Mouse (Mus musculus) CH12.LX (cell line): ENCODE data around the gene Rps6ka5. TPM values are rescaled to one million over a fixed set of nuclear protein-coding genes. Genes with fewer than 3 reads are reported as not detected.

Experiments
- DNase-seq: peaks from one replicate; pipeline ENCODE4 v3.0.0-alpha.2; 2013; ENCODE audit errors: extremely low read depth
- H3K27ac ChIP-seq: 2 replicates; pipeline ENCODE4 v1.5.1; 2012; ENCODE audit warnings: low read depth, mild to moderate bottlenecking, control low read depth, moderate library complexity; ENCODE audit not compliant: insufficient read depth
- H3K27me3 ChIP-seq: replicated peaks from 2 replicates; pipeline ENCODE3; 2012; ENCODE audit warnings: inconsistent platforms
- H3K36me3 ChIP-seq, 2 experiments: replicated peaks in 1 of 2; 2 replicates each; pipeline versions ENCODE3 to v1.6.1; 2012; ENCODE audit warnings: inconsistent platforms in 1 of 2, low read length in 1 of 2, mild to moderate bottlenecking in 1 of 2, mixed read lengths in 1 of 2, moderate library complexity in 1 of 2; ENCODE audit not compliant: control insufficient read depth in 1 of 2, insufficient read depth in 1 of 2
- H3K4me1 ChIP-seq, 2 experiments: 2 replicates each; pipeline ENCODE4 v1.6.1; 2012; ENCODE audit warnings: inconsistent platforms in 1 of 2, moderate library complexity in 1 of 2; ENCODE audit not compliant: insufficient read depth in 2 of 2, control insufficient read depth in 1 of 2
- H3K4me2 ChIP-seq: 2 replicates; pipeline ENCODE4 v1.6.1; 2012; ENCODE audit warnings: low read depth, mild to moderate bottlenecking, control low read depth; ENCODE audit not compliant: poor library complexity, insufficient read depth, severe bottlenecking
- H3K4me3 ChIP-seq, 3 experiments: fragments of 150-350 bp in 1 of 3; sonication (generic) in 1 of 3; replicated peaks in 1 of 3; 2 replicates each; pipeline versions ENCODE3 to v1.5.1; 2011 to 2012; ENCODE audit warnings: low read depth in 2 of 3, low read length in 2 of 3, mild to moderate bottlenecking in 2 of 3, moderate library complexity in 2 of 3, control low read depth in 1 of 3, improper control_type of control experiment in 1 of 3, inconsistent platforms in 1 of 3, mixed read lengths in 1 of 3; ENCODE audit not compliant: poor library complexity in 1 of 3
- H3K79me2 ChIP-seq: replicated peaks from 2 replicates; pipeline ENCODE4 v1.6.1; 2012; ENCODE audit warnings: mild to moderate bottlenecking, moderate library complexity; ENCODE audit not compliant: control insufficient read depth, poor library complexity, insufficient read depth, severe bottlenecking; ENCODE audit errors: extremely low read depth
- H3K9ac ChIP-seq: 2 replicates; pipeline ENCODE4 v1.6.1; 2012; ENCODE audit warnings: low read depth, mild to moderate bottlenecking, control low read depth, moderate library complexity; ENCODE audit not compliant: insufficient read depth
- H3K9me3 ChIP-seq: replicated peaks from 2 replicates; pipeline ENCODE3; 2012; ENCODE audit warnings: low read length, inconsistent platforms, mixed read lengths
- BHLHE40 ChIP-seq: IDR thresholded peaks from 2 replicates; pipeline ENCODE4 v1.6.1; 2011; ENCODE audit warnings: mild to moderate bottlenecking, low read depth, low read length, improper control_type of control experiment
- CHD1 ChIP-seq: IDR thresholded peaks from 2 replicates; pipeline ENCODE4 v1.6.1; 2012; ENCODE audit warnings: low read depth, low read length, improper control_type of control experiment, inconsistent platforms
- CHD2 ChIP-seq: IDR thresholded peaks from 2 replicates; pipeline ENCODE4 v1.6.1; 2011; ENCODE audit warnings: low read length, improper control_type of control experiment
- CTCF ChIP-seq, 2 experiments: IDR thresholded peaks in 1 of 2; conservative IDR thresholded peaks in 1 of 2; 2 replicates each; pipeline ENCODE4 v1.5.1; 2011 to 2012; ENCODE audit warnings: low read depth in 2 of 2, low read length in 2 of 2, improper control_type of control experiment in 1 of 2, inconsistent platforms in 1 of 2, mild to moderate bottlenecking in 1 of 2, moderate library complexity in 1 of 2
- E2F4 ChIP-seq: IDR thresholded peaks from 2 replicates; pipeline ENCODE4 v1.6.1; 2011; ENCODE audit warnings: low read depth, low read length, improper control_type of control experiment; ENCODE audit not compliant: insufficient replicate concordance
- ELF1 ChIP-seq: IDR thresholded peaks from 2 replicates; pipeline ENCODE4 v1.6.1; 2014; ENCODE audit warnings: low read depth, mild to moderate bottlenecking, inconsistent platforms, low read length, improper control_type of control experiment
- EP300 ChIP-seq: IDR thresholded peaks from 2 replicates; pipeline ENCODE4 v1.6.1; 2011; ENCODE audit warnings: low read length, improper control_type of control experiment
- ETS1 ChIP-seq: conservative IDR thresholded peaks from 2 replicates; pipeline ENCODE4 v1.6.1; 2012; ENCODE audit warnings: low read depth, mild to moderate bottlenecking, inconsistent platforms, low read length, improper control_type of control experiment, moderate library complexity
- IRF4 ChIP-seq: IDR thresholded peaks from 2 replicates; pipeline ENCODE4 v1.6.1; 2014; ENCODE audit warnings: low read depth, mild to moderate bottlenecking, inconsistent platforms, low read length, improper control_type of control experiment
- JUN ChIP-seq: IDR thresholded peaks from 2 replicates; pipeline ENCODE4 v1.6.1; 2011; ENCODE audit warnings: low read depth, mild to moderate bottlenecking, low read length, improper control_type of control experiment, moderate library complexity; ENCODE audit not compliant: insufficient read depth
- JUND ChIP-seq: conservative IDR thresholded peaks from 2 replicates; pipeline ENCODE4 v1.6.1; 2011; ENCODE audit warnings: low read depth, low read length, improper control_type of control experiment
- KAT2A ChIP-seq: IDR thresholded peaks from 2 replicates; pipeline ENCODE4 v1.6.1; 2012; ENCODE audit warnings: low read length, improper control_type of control experiment, inconsistent platforms; ENCODE audit not compliant: insufficient replicate concordance
- MAX ChIP-seq: IDR thresholded peaks from 2 replicates; pipeline ENCODE4 v1.6.1; 2011; ENCODE audit warnings: low read length, improper control_type of control experiment
- MAZ ChIP-seq: IDR thresholded peaks from 2 replicates; pipeline ENCODE4 v1.6.1; 2012; ENCODE audit warnings: low read depth, mild to moderate bottlenecking, inconsistent platforms, low read length, improper control_type of control experiment, moderate library complexity
- MYC ChIP-seq: IDR thresholded peaks from 2 replicates; pipeline ENCODE4 v1.6.1; 2011; ENCODE audit warnings: low read depth, mild to moderate bottlenecking, improper control_type of control experiment, low read length
- NELFE ChIP-seq: IDR thresholded peaks from 2 replicates; pipeline ENCODE4 v1.6.1; 2011; ENCODE audit warnings: low read depth, low read length, improper control_type of control experiment
- PAX5 ChIP-seq: IDR thresholded peaks from 2 replicates; pipeline ENCODE4 v1.6.1; 2012; ENCODE audit warnings: low read length, inconsistent platforms, mixed read lengths
- POLR2AphosphoS2 ChIP-seq: IDR thresholded peaks from 2 replicates; pipeline ENCODE4 v1.6.1; 2011; ENCODE audit warnings: low read depth, low read length, improper control_type of control experiment
- RCOR1 ChIP-seq: conservative IDR thresholded peaks from 2 replicates; pipeline ENCODE4 v1.6.1; 2012; ENCODE audit warnings: low read depth, mild to moderate bottlenecking, inconsistent platforms, low read length, improper control_type of control experiment
- TBP ChIP-seq: conservative IDR thresholded peaks from 2 replicates; pipeline ENCODE4 v1.6.1; 2011; ENCODE audit warnings: low read depth, low read length, improper control_type of control experiment
- UBTF ChIP-seq: IDR thresholded peaks from 2 replicates; pipeline ENCODE4 v1.6.1; 2012; ENCODE audit warnings: low read depth, mild to moderate bottlenecking, inconsistent platforms, low read length, improper control_type of control experiment, moderate library complexity
- USF1 ChIP-seq: IDR thresholded peaks from 2 replicates; pipeline ENCODE4 v1.6.1; 2014; ENCODE audit warnings: low read depth, mild to moderate bottlenecking, inconsistent platforms, low read length, improper control_type of control experiment
- USF2 ChIP-seq: conservative IDR thresholded peaks from 2 replicates; pipeline ENCODE4 v1.6.1; 2011; ENCODE audit warnings: low read depth, low read length, improper control_type of control experiment
- ZKSCAN1 ChIP-seq: IDR thresholded peaks from 2 replicates; pipeline ENCODE4 v1.6.1; 2012; ENCODE audit warnings: low read depth, inconsistent platforms, low read length, improper control_type of control experiment, borderline replicate concordance
- ZMIZ1 ChIP-seq: IDR thresholded peaks from 2 replicates; pipeline ENCODE4 v1.6.1; 2012; ENCODE audit warnings: low read depth, mild to moderate bottlenecking, inconsistent platforms, low read length, improper control_type of control experiment
- ZNF384 ChIP-seq: IDR thresholded peaks from 2 replicates; pipeline ENCODE4 v1.6.1; 2012; ENCODE audit warnings: low read depth, low read length, improper control_type of control experiment, inconsistent platforms
- dilution Hi-C: fragments of 300-500 bp; cut with MboI; formaldehyde crosslinking; loops from 2 replicates; pipeline ENCODE4 v1.14.3; 2020; ENCODE audit warnings: low sequenced_read_pairs; ENCODE audit not compliant: extremely low pct_unique_long_range_greater_than_20kb, extremely low pct_ligation_motif_present
- in situ Hi-C: fragments of 300-500 bp; cut with MboI; formaldehyde crosslinking; loops from 3 replicates; pipeline ENCODE4 v1.14.3; 2019; ENCODE audit warnings: low sequenced_read_pairs, low pct_ligation_motif_present, low pct_unique_long_range_greater_than_20kb, mixed read lengths
- polyA plus RNA-seq: library from polyadenylated mRNA; unstranded; fragments of >175 nt; gene quantifications from 2 replicates; pipeline ENCODE4 v1.2.1, GENCODE M21; 2012; ENCODE audit warnings: low read depth; ENCODE audit not compliant: insufficient read length
- total RNA-seq, 2 experiments: library from RNA; depleted of rRNA; stranded (reverse); fragments of 300-350 nt in 1 of 2; fragments of >200 nt in 1 of 2; gene quantifications; 2 replicates each; pipeline ENCODE4 v1.2.3; 2012 to 2014

Rps6ka5 gene
- total and polyA plus RNA-seq, 3 experiments = 2.9 to 6.2 (median 4.8) TPM

- Histone ChIP-seq H3K9me3 (no peaks in the 10 kb centered on the region), H3K4me1 (no peaks in the 10 kb centered on the region), H3K27me3 (no peaks in the 10 kb centered on the region), H3K4me3 (no peak overlapping the region), H3K27ac (no peak overlapping the region), H3K4me2 (no peak overlapping the region), H3K9ac (no peak overlapping the region), H3K36me3 (peaks cover 8 to 37% of the 10 kb centered on the region in 2 experiments), H3K79me2 (no peaks in the 10 kb centered on the region)
- in situ Hi-C loops (no loop called here), dilution Hi-C loops (no loop called here)
- DNase-seq = no peak
- TF ChIP-seq MAX = no peak
- TF ChIP-seq PAX5 = no peak
- no peak for TF ChIP-seq ELF1
- no peak for TF ChIP-seq CTCF (conservative IDR thresholded peaks at IDR 0.05 in 1 of 2, IDR thresholded peaks at IDR 0.05 in 1 of 2; ENCODE audit: low read depth in 2 of 2, low read length in 2 of 2)
- no peak for TF ChIP-seq JUND
- no peak for TF ChIP-seq UBTF
- no peak for TF ChIP-seq TBP
- TF ChIP-seq IRF4 = no peak
- no peak for TF ChIP-seq ZKSCAN1
- TF ChIP-seq ZMIZ1 = no peak
- no peak for TF ChIP-seq KAT2A
- TF ChIP-seq ZNF384 = no peak
- TF ChIP-seq E2F4 = no peak
Measured at GRCm38 (mm10) chr12:100568831-100569230, 158.0 kb downstream of the Rps6ka5 start.

GRCm38 (mm10) chr12:100568105-100568504 is 158.7 kb downstream of the Rps6ka5 start:
- H3K4me1 ChIP-seq = no peaks in the 10 kb centered on the region
- H3K27me3 ChIP-seq = no peaks in the 10 kb centered on the region
- H3K9me3 ChIP-seq = no peaks in the 10 kb centered on the region
- H3K36me3 ChIP-seq = peaks cover 4 to 37% of the 10 kb centered on the region in 2 experiments
- no peak overlapping the region for H3K9ac ChIP-seq
- H3K4me2 ChIP-seq = no peak overlapping the region
- DNase-seq = no peak
- no peaks in the 10 kb centered on the region for H3K79me2 ChIP-seq
- dilution Hi-C loops = no loop called here
- H3K4me3 ChIP-seq = no peak overlapping the region
- no peak for TF ChIP-seq ZKSCAN1
- TF ChIP-seq MAZ = no peak
- H3K27ac ChIP-seq = no peak overlapping the region
- in situ Hi-C loops = no loop called here

- H3K36me3 ChIP-seq = peaks cover 0 to 35% of the 10 kb centered on the region in 2 experiments
- no peak for DNase-seq
- no peak overlapping the region for H3K27ac ChIP-seq
- dilution Hi-C loops = no loop called here
- H3K4me3 ChIP-seq = no peak overlapping the region
- H3K9me3 ChIP-seq = no peaks in the 10 kb centered on the region
- no peaks in the 10 kb centered on the region for H3K27me3 ChIP-seq
- no peaks in the 10 kb centered on the region for H3K4me1 ChIP-seq
- TF ChIP-seq PAX5 (no peak), CHD2 (no peak), EP300 (no peak), ETS1 (no peak), USF2 (no peak), BHLHE40 (no peak), POLR2AphosphoS2 (no peak), ELF1 (no peak), IRF4 (no peak), CHD1 (no peak), MAX (no peak), RCOR1 (no peak), MYC (no peak), USF1 (no peak), NELFE (no peak), JUN (no peak)
- TF ChIP-seq, all 38 proteins: peak for 0
- H3K9ac ChIP-seq = no peak overlapping the region
- no peaks in the 10 kb centered on the region for H3K79me2 ChIP-seq
- no peak overlapping the region for H3K4me2 ChIP-seq
- in situ Hi-C loops = no loop called here
Measured at GRCm38 (mm10) chr12:100567627-100568026, 159.2 kb downstream of the Rps6ka5 start.
